Mouse (Mus musculus) monocyte, adult 5-6 weeks (primary cell): ENCODE data around the gene Magi3. TPM values are rescaled to one million over a fixed set of nuclear protein-coding genes. Genes with fewer than 3 reads are reported as not detected.

ENCODE experiments used
- ATAC-seq: fragments of 153-309, 156-312 bp; replicated peaks from 2 replicates; pipeline ENCODE4 v1.8.0; 2017; ENCODE audit warnings: mild to moderate bottlenecking; ENCODE audit not compliant: low TSS enrichment, insufficient number of reproducible peaks, severe bottlenecking, poor library complexity, low FRiP score
- total RNA-seq: library from RNA; stranded (forward); fragments of 200-1000, 200-491, 200-594 nt; gene quantifications from 3 replicates; pipeline ENCODE4 v1.2.3, GENCODE M21; 2017

Gene Magi3
- total RNA-seq: 2.0 to 6.7 TPM (median 3.4 TPM) in 3 replicates

GRCm38 (mm10) chr3:104220295-104220965 is at the start of gene Magi3:
Gene Magi3, minus strand, starts transcription at chr3:104220374.
- peak; percentile 99 for ATAC-seq

GRCm38 (mm10) chr3:104264530-104265145 is 44.5 kb upstream of the Magi3 start:
- no peak for ATAC-seq

- no peak for ATAC-seq
These were observed 40.0 kb upstream of the Magi3 start for GRCm38 (mm10) chr3:104260221-104260620.

GRCm38 (mm10) chr3:104259168-104259567 is 39.0 kb upstream of the Magi3 start:
- no peak for ATAC-seq

- ATAC-seq: no peak
These were observed 36.9 kb upstream of the Magi3 start for GRCm38 (mm10) chr3:104257041-104257440.

GRCm38 (mm10) chr3:104253760-104254159 is 33.6 kb upstream of the Magi3 start:
- ATAC-seq: no peak

GRCm38 (mm10) chr3:104247850-104248249 is 27.7 kb upstream of the Magi3 start:
- no peak for ATAC-seq

- no peak for ATAC-seq
These were observed 26.9 kb upstream of the Magi3 start for GRCm38 (mm10) chr3:104247057-104247456.

GRCm38 (mm10) chr3:104244373-104244772 is 24.2 kb upstream of the Magi3 start:
- ATAC-seq: no peak

GRCm38 (mm10) chr3:104243972-104244371 is 23.8 kb upstream of the Magi3 start:
- ATAC-seq: no peak

- no peak for ATAC-seq
These were observed 19.6 kb upstream of the Magi3 start for GRCm38 (mm10) chr3:104239785-104240184.

- no peak for ATAC-seq
These were observed 19.2 kb upstream of the Magi3 start for GRCm38 (mm10) chr3:104239376-104239775.

GRCm38 (mm10) chr3:104237846-104238440 is 17.8 kb upstream of the Magi3 start:
- no peak for ATAC-seq

- no peak for ATAC-seq
These were observed 15.9 kb upstream of the Magi3 start for GRCm38 (mm10) chr3:104236029-104236428.

GRCm38 (mm10) chr3:104235099-104235498 is 14.9 kb upstream of the Magi3 start:
- ATAC-seq: no peak

- ATAC-seq: no peak
These were observed 13.5 kb upstream of the Magi3 start for GRCm38 (mm10) chr3:104233366-104234312.

- ATAC-seq: no peak
These were observed 7.4 kb upstream of the Magi3 start for GRCm38 (mm10) chr3:104227438-104228111.

- no peak for ATAC-seq
These were observed 6.6 kb upstream of the Magi3 start for GRCm38 (mm10) chr3:104226731-104227130.
